Mouse (Mus musculus) embryonic facial prominence, embryonic 13.5 days (tissue): ENCODE data around the gene Kif1b. TPM values are rescaled to one million over a fixed set of nuclear protein-coding genes. Genes with fewer than 3 reads are reported as not detected.

Experiments used
- ATAC-seq: fragments of 200-750 bp; cut with Nextera tagmentation; 2 replicates; pipeline ENCODE4 v1.8.0; 2017; ENCODE audit warnings: low read depth; ENCODE audit not compliant: insufficient number of reproducible peaks, insufficient read depth, low FRiP score, low TSS enrichment
- H3K27ac ChIP-seq: fragments of 300-500 bp; sonication (generic); 2 replicates; pipeline ENCODE4 v1.5.1; 2015; ENCODE audit warnings: moderate library complexity, mild to moderate bottlenecking, inconsistent platforms
- H3K27me3 ChIP-seq: fragments of 300-500 bp; sonication (generic); 2 replicates; pipeline ENCODE4 v1.6.1; 2015; ENCODE audit warnings: mild to moderate bottlenecking, inconsistent platforms
- H3K36me3 ChIP-seq: fragments of 300-500 bp; sonication (generic); 2 replicates; pipeline ENCODE4 v1.6.1; 2015; ENCODE audit warnings: mild to moderate bottlenecking, inconsistent platforms
- H3K4me1 ChIP-seq: fragments of 300-500 bp; sonication (generic); 2 replicates; pipeline ENCODE4 v1.6.1; 2015; ENCODE audit warnings: inconsistent platforms
- H3K4me2 ChIP-seq: fragments of 300-500 bp; sonication (generic); 2 replicates; pipeline ENCODE4 v1.6.1; 2015; ENCODE audit warnings: moderate library complexity, mild to moderate bottlenecking, inconsistent platforms
- H3K4me3 ChIP-seq: fragments of 300-500 bp; sonication (generic); 2 replicates; pipeline ENCODE4 v1.5.1; 2015; ENCODE audit warnings: mild to moderate bottlenecking, inconsistent platforms
- H3K9ac ChIP-seq: fragments of 300-500 bp; sonication (generic); 2 replicates; pipeline ENCODE4 v1.6.1; 2015; ENCODE audit warnings: mild to moderate bottlenecking, inconsistent platforms
- H3K9me3 ChIP-seq: fragments of 300-500 bp; sonication (generic); 2 replicates; pipeline ENCODE4 v1.6.1; 2016; ENCODE audit warnings: inconsistent platforms
- WGBS: fragments of 180-500 bp; shearing (Covaris S2); methylation state at CpG from one replicate; pipeline ENCODE4 v1.1.7; 2015; ENCODE audit warnings: mixed read lengths; 5-methylcytosine and 5-hydroxymethylcytosine counted together
- polyA plus RNA-seq: library from polyadenylated mRNA; unstranded; fragments of >200 nt; fragmentation: Nextera tagmentation; extraction: Ambion mirVana; gene quantifications from 2 replicates; pipeline ENCODE4 v1.2.1, GENCODE M21; 2015

The Kif1b gene
- polyA plus RNA-seq, 1 experiment from 2014 or later = 42.8 TPM

- peak within 1 kb of the TSS; percentile 91 for H3K9ac ChIP-seq
- WGBS = under 1% methylated on average over 59 of the region's 59 CpGs
- peak within 1 kb of the TSS; percentile 85 for H3K4me2 ChIP-seq
- peak within 1 kb of the TSS; percentile 87 for H3K27ac ChIP-seq
- H3K27me3 ChIP-seq = no peaks in the 10 kb centered on the region
- no peaks in the 10 kb centered on the region for H3K9me3 ChIP-seq
- peak within 1 kb of the TSS; percentile 87 for H3K4me3 ChIP-seq
- peak; percentile 99 for ATAC-seq
- H3K4me1 ChIP-seq = peaks cover 12% of the 10 kb centered on the region
- peaks cover 25% of the 10 kb centered on the region for H3K36me3 ChIP-seq
Observed at GRCm38 (mm10) chr4:149166215-149166946, 141.1 kb downstream of the Kif1b start, which contains the start of gene Pgd. Gene Pgd, minus strand, starts transcription at chr4:149166771.

GRCm38 (mm10) chr4:149164150-149164549 lies 143.3 kb downstream of the Kif1b start:
- ATAC-seq = no peak
- no peaks in the 10 kb centered on the region for H3K9me3 ChIP-seq
- no peak overlapping the region for H3K4me3 ChIP-seq
- peaks cover 47% of the 10 kb centered on the region for H3K36me3 ChIP-seq
- H3K27me3 ChIP-seq = no peaks in the 10 kb centered on the region
- H3K9ac ChIP-seq = no peak overlapping the region
- 55% methylated on average over 5 of the region's 5 CpGs for WGBS
- no peak overlapping the region for H3K27ac ChIP-seq
- peaks cover 12% of the 10 kb centered on the region for H3K4me1 ChIP-seq
- no peak overlapping the region for H3K4me2 ChIP-seq

- no peak for ATAC-seq
- Histone ChIP-seq H3K36me3 (peaks cover 56% of the 10 kb centered on the region), H3K4me1 (peaks cover 12% of the 10 kb centered on the region), H3K9ac (no peak overlapping the region), H3K9me3 (no peaks in the 10 kb centered on the region), H3K4me2 (no peak overlapping the region), H3K27me3 (no peaks in the 10 kb centered on the region), H3K4me3 (no peak overlapping the region), H3K27ac (no peak overlapping the region)
- whole genome bisulfite sequencing = 58% methylated on average over 1 of the region's 1 CpGs
Observed at GRCm38 (mm10) chr4:149163196-149163595, 144.3 kb downstream of the Kif1b start.

- 93% methylated on average over 6 of the region's 6 CpGs for WGBS
- ATAC-seq = no peak
- no peak overlapping the region for H3K4me2 ChIP-seq
- no peaks in the 10 kb centered on the region for H3K9me3 ChIP-seq
- no peak overlapping the region for H3K4me3 ChIP-seq
- peaks cover 12% of the 10 kb centered on the region for H3K4me1 ChIP-seq
- H3K9ac ChIP-seq = no peak overlapping the region
- H3K27ac ChIP-seq = no peak overlapping the region
- H3K36me3 ChIP-seq = peaks cover 76% of the 10 kb centered on the region
- no peaks in the 10 kb centered on the region for H3K27me3 ChIP-seq
Observed at GRCm38 (mm10) chr4:149161166-149161565, 146.3 kb downstream of the Kif1b start.

- no peak overlapping the region for H3K4me3 ChIP-seq
- 0 out of 2 replicates have a peak, but pooled peaks cover 3% of the 10 kb centered on the region for H3K4me1 ChIP-seq
- H3K36me3 ChIP-seq = peaks cover 89% of the 10 kb centered on the region
- no peaks in the 10 kb centered on the region for H3K27me3 ChIP-seq
- H3K27ac ChIP-seq = no peak overlapping the region
- H3K4me2 ChIP-seq = no peak overlapping the region
- ATAC-seq = no peak
- 91% methylated on average over 13 of the region's 13 CpGs for WGBS
- no peak overlapping the region for H3K9ac ChIP-seq
- H3K9me3 ChIP-seq = no peaks in the 10 kb centered on the region
Observed at GRCm38 (mm10) chr4:149159891-149160290, 147.6 kb downstream of the Kif1b start.

- ATAC-seq = no peak
Observed at GRCm38 (mm10) chr4:149159203-149159602, 148.3 kb downstream of the Kif1b start.

GRCm38 (mm10) chr4:149157415-149157973 lies 150.0 kb downstream of the Kif1b start:
- Histone ChIP-seq H3K4me2 (no peak overlapping the region), H3K4me3 (no peak overlapping the region), H3K36me3 (peaks cover 99% of the 10 kb centered on the region), H3K27me3 (no peaks in the 10 kb centered on the region), H3K9me3 (no peaks in the 10 kb centered on the region), H3K9ac (no peak overlapping the region), H3K4me1 (no peaks in the 10 kb centered on the region), H3K27ac (no peak overlapping the region)
- 93% methylated on average over 8 of the region's 8 CpGs for WGBS
- no peak for ATAC-seq

More at GRCm38 (mm10) chr4:149159203-149159602, 148.3 kb downstream of the Kif1b start:
- Histone ChIP-seq H3K4me3 (no peak overlapping the region), H3K4me2 (no peak overlapping the region), H3K4me1 (0 out of 2 replicates have a peak, but pooled peaks cover 3% of the 10 kb centered on the region), H3K27me3 (no peaks in the 10 kb centered on the region), H3K9ac (no peak overlapping the region), H3K36me3 (peaks cover 96% of the 10 kb centered on the region), H3K9me3 (no peaks in the 10 kb centered on the region), H3K27ac (no peak overlapping the region)
- WGBS = 79% methylated on average over 2 of the region's 2 CpGs

- 90% methylated on average over 6 of the region's 6 CpGs for WGBS
- ATAC-seq = no peak
- Histone ChIP-seq H3K27me3 (no peaks in the 10 kb centered on the region), H3K4me3 (no peak overlapping the region), H3K9me3 (no peaks in the 10 kb centered on the region), H3K36me3 (peaks cover 98% of the 10 kb centered on the region), H3K4me2 (no peak overlapping the region), H3K9ac (no peak overlapping the region), H3K4me1 (no peaks in the 10 kb centered on the region), H3K27ac (no peak overlapping the region)
Observed at GRCm38 (mm10) chr4:149155711-149156110, 151.8 kb downstream of the Kif1b start.

- Histone ChIP-seq H3K9ac (no peak overlapping the region), H3K36me3 (peaks cover 98% of the 10 kb centered on the region), H3K4me2 (no peak overlapping the region), H3K27ac (no peak overlapping the region), H3K9me3 (no peaks in the 10 kb centered on the region), H3K27me3 (no peaks in the 10 kb centered on the region), H3K4me1 (no peaks in the 10 kb centered on the region), H3K4me3 (no peak overlapping the region)
- no peak for ATAC-seq
- 97% methylated on average over 7 of the region's 7 CpGs for WGBS
Observed at GRCm38 (mm10) chr4:149154859-149155258, 152.6 kb downstream of the Kif1b start.

GRCm38 (mm10) chr4:149150721-149151120 lies 156.8 kb downstream of the Kif1b start:
- Histone ChIP-seq H3K4me3 (no peak overlapping the region), H3K36me3 (peaks cover 67% of the 10 kb centered on the region), H3K9me3 (no peaks in the 10 kb centered on the region), H3K4me2 (no peak overlapping the region), H3K4me1 (peaks cover 8% of the 10 kb centered on the region; the same call in 1 of the 2 replicates), H3K27me3 (no peaks in the 10 kb centered on the region), H3K27ac (no peak overlapping the region), H3K9ac (no peak overlapping the region)
- WGBS = 89% methylated on average over 11 of the region's 11 CpGs
- no peak for ATAC-seq

GRCm38 (mm10) chr4:149150256-149150655 lies 157.2 kb downstream of the Kif1b start:
- Histone ChIP-seq H3K9ac (no peak overlapping the region), H3K27me3 (no peaks in the 10 kb centered on the region), H3K4me3 (no peak overlapping the region), H3K4me1 (peaks cover 8% of the 10 kb centered on the region; the same call in 1 of the 2 replicates), H3K36me3 (peaks cover 63% of the 10 kb centered on the region), H3K4me2 (no peak overlapping the region), H3K27ac (no peak overlapping the region), H3K9me3 (no peaks in the 10 kb centered on the region)
- no peak for ATAC-seq
- 80% methylated on average over 11 of the region's 11 CpGs for WGBS

GRCm38 (mm10) chr4:149149611-149150010 lies 157.9 kb downstream of the Kif1b start:
- Histone ChIP-seq H3K4me3 (no peak overlapping the region), H3K4me1 (peaks cover 8% of the 10 kb centered on the region; the same call in 1 of the 2 replicates), H3K9me3 (no peaks in the 10 kb centered on the region), H3K36me3 (peaks cover 56% of the 10 kb centered on the region), H3K9ac (no peak overlapping the region), H3K27ac (0 out of 2 replicates have a peak overlapping the region, but pooled peaks have one; percentile 11), H3K4me2 (no peak overlapping the region), H3K27me3 (no peaks in the 10 kb centered on the region)
- no peak for ATAC-seq
- 76% methylated on average over 7 of the region's 7 CpGs for WGBS
